Mouse (Mus musculus) natural killer cell, adult 2 months (primary cell): ENCODE measurements around the gene Dapk2.
A peak's percentile ranks its signal among the peaks of the same experiment; 100 is the strongest.

Experiments
- DNase-seq, 2 experiments: peaks; one replicate each; pipeline ENCODE4 v3.0.0; 2022; ENCODE audit warnings: low spot score in 2 of 2

Dapk2 gene

DNA sequence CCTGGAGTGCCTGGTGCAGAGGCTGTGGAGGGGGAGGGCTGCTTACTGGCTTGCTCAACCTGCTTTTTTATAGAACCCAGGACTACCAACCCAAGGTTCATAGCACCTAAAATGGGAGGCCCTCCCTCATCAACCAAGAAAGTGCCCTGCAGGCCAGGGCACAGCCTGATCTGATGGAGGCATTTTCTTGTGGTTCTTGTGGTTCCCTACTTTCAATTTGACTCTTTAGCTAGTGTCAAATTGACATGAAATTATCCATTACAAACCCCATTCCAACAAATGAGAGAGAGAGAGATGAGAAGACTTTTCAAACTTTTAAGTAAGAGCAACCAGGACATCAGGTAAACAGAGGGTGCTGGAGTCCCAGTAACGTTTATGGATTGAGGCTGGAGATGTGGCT is 15.8 kb upstream of the Dapk2 start:
- no peak for DNase-seq

GRCm38 (mm10) chr9:66144248-66144647 is 13.8 kb upstream of the Dapk2 start:
- DNase-seq = peak; percentile 64 to 71

DNA sequence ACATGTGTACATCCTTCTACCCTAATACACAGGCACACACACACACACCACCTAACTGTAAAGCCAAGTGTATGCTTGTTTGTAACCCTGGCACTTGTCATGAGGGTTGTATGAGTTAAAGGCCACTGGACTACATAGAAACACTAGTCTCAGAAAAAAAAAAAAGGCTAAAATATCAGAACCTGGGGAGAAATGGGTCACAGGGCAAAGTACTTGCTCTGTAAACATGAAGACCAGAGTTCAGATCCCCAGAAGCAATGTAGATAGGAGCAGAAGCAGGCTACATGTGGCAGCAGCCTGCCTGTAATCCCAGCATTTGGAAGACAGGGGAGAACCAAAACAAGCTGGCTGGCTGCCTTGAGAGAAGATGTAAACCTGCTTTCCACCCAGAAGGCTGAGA is 11.9 kb upstream of the Dapk2 start:
- no peak for DNase-seq

DNA sequence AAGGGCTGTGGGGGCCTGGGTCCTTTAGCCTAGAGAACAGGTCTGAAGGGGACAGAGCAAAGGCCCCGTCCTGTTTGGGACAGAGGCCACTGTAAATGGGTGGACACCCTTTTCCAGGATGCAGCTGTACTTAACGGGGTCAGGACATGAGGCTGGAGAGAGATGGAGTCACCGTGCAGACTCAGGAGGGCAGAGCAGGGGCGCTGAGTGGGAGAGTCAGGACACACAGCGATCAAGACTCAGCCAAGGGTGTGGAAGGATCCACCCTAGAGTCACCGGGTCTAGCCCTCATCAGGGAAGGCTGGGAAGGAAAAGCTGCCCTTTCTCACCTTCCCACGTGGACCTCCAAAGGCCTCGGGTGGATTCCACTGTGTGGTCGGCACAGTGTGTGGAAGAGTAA is 6.0 kb upstream of the Dapk2 start:
- DNase-seq = no peak

GRCm38 (mm10) chr9:66153594-66153993 is 4.4 kb upstream of the Dapk2 start:
- no peak for DNase-seq

- no peak for DNase-seq
Observed at GRCm38 (mm10) chr9:66154013-66154412, 4.0 kb upstream of the Dapk2 start.

GRCm38 (mm10) chr9:66155534-66155933 is 2.5 kb upstream of the Dapk2 start:
- DNase-seq = no peak

- no peak for DNase-seq
Observed at GRCm38 (mm10) chr9:66158885-66159430, 935 bp downstream of the Dapk2 start.

DNA sequence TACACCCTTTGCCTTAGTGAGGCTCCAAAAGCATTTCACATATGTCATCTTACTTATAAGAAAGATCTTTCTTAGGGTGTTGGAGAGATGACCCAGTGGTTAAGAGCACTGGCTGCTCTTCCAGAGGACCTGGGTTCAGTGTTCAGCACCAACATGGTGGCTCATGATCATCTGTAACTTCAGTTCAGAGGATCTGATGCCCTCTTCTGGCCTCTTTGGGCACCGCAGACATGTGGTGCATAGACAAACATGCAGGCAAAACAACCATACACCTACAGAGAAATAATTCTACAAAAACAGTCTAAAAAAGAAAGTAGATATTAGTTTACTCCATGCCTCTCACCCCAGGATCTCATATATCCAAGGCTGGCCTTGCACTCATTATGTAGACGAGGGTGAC is 2.1 kb downstream of the Dapk2 start:
- DNase-seq = no peak

- no peak for DNase-seq
Observed at GRCm38 (mm10) chr9:66162995-66163394, 5.0 kb downstream of the Dapk2 start.

GRCm38 (mm10) chr9:66167222-66167621 is 9.2 kb downstream of the Dapk2 start:
- no peak for DNase-seq

GRCm38 (mm10) chr9:66168233-66168632 is 10.2 kb downstream of the Dapk2 start:
- DNase-seq = no peak

DNA sequence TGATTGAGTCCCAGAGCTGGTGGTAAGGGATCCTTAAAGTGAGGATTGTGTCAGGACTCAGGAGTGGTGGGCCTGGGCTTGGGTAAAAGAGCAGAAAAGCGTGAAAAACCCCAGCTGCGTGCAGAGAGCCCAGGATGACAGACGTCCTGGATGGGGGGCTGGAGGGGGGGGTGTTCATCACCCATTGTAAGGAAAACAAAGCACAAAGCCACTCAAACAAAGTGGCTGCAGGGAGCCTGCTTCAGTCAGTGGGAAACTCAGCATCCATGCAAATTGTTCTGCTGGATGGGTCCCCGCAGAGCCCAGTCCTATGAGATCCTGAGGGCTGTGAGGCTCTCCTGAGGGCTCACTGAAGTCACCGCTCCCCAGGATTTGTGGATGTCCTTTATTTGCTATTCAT is 12.5 kb downstream of the Dapk2 start:
- no peak for DNase-seq

DNA sequence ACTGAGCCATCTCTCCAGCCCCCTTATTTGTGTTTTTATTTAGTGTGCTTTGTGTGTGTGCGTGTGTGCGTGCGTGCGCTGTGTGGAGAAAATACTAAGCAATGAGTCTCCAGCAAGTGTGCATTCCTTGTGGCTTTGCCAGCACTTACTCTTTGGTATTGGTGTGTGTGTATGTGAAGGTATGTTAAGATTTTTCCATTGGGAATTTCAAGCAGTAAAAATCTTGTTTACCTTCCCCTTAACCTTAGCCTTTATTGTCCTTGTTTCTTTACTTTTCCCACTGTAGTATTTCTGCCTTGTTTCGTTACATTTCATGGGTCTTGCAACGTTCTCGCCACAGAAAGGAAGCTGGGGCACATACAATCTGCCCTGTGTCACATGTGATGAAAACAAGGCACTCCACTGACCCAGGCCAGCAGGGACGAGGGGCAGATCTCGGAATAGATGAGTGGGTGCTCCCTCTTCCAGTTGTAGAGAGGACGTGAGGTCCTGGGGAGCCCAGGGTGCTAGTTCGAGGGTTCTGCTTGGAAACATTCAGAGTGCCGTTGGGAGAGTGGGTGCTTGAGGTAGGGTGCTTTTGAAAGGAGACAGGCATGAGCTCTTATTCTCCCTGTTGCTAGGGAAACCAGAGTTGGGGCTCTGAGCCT is 13.4 kb downstream of the Dapk2 start:
- DNase-seq = no peak

GRCm38 (mm10) chr9:66173316-66173855 is 15.4 kb downstream of the Dapk2 start:
- DNase-seq = no peak

DNA sequence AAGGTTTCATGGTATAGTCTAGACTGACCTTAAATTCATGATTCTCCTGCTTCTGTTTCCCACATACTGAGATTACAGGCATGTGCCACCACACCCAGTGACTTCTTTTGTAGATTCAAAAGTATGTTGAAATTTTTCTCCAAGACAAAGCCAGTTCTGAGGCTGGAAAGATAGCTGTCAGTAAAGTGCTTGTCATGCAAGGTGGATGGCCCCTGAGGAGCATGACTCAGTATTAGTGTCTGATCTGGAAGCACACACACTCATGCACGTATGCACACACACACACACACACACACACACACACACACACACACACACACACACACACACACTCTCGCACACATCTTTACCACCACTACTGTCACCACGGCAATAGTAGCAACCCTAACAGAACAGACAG is 17.0 kb downstream of the Dapk2 start:
- no peak for DNase-seq

GRCm38 (mm10) chr9:66177975-66178374 is 20.0 kb downstream of the Dapk2 start:
- no peak for DNase-seq

- no peak for DNase-seq
Observed at GRCm38 (mm10) chr9:66179795-66180194, 21.8 kb downstream of the Dapk2 start.

- no peak for DNase-seq
Observed at GRCm38 (mm10) chr9:66181126-66181825, 23.3 kb downstream of the Dapk2 start.

DNA sequence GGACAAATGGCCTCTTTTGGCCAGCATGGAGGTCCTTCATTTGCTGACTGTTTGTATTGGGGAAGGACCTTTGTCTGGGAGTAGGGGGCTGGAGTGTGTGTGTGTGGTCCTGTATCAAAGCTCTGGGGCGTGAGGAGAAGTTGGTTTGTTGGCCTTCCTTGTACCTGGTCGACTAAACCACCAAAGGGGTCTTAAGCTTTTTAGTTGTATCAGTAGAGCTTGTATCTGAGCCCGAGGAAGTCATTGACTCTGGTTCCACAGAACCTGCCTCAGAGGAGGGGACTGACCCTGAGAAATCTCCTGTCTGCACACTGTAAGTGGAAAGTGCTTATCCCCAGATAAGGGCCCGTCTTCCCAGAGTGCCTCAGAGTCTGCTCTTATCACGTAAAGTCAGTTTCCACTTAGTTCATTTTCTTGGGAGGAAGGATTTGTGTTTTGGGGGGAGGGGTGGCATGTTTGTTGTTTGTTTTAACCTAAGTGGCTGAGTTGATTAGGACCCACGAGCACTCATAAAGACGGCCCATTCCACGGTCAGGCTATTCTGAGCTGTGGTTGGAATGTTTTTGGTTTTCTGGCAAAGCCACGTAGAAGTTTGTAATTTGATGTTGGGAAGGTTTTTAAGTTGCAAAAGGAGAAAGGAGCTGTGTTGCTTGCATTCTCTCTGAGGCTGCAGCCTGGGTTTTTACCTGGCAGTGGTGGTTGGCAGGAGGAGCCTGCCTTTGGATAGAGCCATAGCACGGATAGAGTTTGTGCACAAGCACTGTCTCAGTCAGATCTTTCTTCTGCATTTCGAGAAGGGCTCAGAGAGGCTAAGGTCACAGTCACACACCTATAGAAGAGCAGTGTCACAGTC is 24.0 kb downstream of the Dapk2 start:
- no peak for DNase-seq

DNA sequence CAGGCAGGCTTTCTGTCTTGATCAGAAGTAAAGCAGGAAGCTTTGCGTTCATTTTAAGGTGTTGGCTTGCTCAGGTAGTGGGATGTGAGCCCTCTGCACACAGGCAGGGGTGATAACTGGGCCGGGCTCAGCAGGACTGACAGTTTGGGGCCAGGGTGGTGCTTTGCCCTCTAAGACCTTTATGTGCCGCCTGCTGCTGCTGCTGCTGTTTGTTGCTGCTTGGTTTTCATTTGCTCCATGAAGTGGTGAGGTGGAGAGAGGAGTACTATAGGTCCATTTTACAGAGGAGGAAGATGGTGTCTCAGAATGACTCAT is 24.6 kb downstream of the Dapk2 start:
- no peak for DNase-seq

DNA sequence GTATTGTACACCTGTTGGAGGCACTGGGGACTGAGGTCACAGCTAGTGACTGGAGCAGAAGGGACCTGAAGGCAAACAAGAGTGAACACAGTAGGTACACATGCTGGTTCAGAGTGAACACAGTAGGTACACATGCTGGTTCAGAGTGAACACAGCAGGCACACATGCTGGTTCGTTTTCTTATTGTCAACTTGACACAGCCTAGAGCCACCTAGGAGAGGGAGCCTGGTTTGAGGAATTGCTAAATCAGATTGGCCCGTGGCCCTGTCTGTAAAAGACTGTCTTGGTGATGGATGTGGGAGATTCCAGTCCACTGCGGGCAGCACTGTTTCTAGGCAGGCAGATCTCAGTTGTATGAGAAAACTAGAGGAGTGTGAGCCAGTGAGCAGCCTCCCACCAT is 25.0 kb downstream of the Dapk2 start:
- no peak for DNase-seq
